Mouse (Mus musculus) lung, postnatal 0 days (tissue): ENCODE results near the gene Slc9c1. TPM values are rescaled to one million over a fixed set of nuclear protein-coding genes. Genes with fewer than 3 reads are reported as not detected.
A peak's percentile ranks its signal among the peaks of the same experiment; 100 is the strongest.

Experiments used
- ATAC-seq: fragments of 200-750 bp; cut with Nextera tagmentation; 2 replicates; pipeline ENCODE4 v1.8.0; 2017; ENCODE audit warnings: moderate library complexity
- DNase-seq: peaks from one replicate; pipeline ENCODE4 v3.0.0-alpha.2; 2016; ENCODE audit warnings: low spot score
- H3K27ac ChIP-seq: fragments of 300-500 bp; sonication (generic); 2 replicates; pipeline ENCODE4 v1.5.1; 2014; ENCODE audit warnings: antibody characterized with exemption, mild to moderate bottlenecking, low read length, mixed read lengths
- H3K27me3 ChIP-seq: fragments of 300-500 bp; sonication (generic); replicated peaks from 2 replicates; pipeline ENCODE4 v1.6.1; 2014; ENCODE audit warnings: low read length, mixed read lengths; ENCODE audit not compliant: insufficient read depth
- H3K36me3 ChIP-seq: fragments of 300-500 bp; sonication (generic); 2 replicates; pipeline ENCODE4 v1.6.1; 2014; ENCODE audit warnings: low read length, mixed read lengths; ENCODE audit not compliant: insufficient read depth
- H3K4me1 ChIP-seq: fragments of 300-500 bp; sonication (generic); 2 replicates; pipeline ENCODE4 v1.6.1; 2014; ENCODE audit warnings: antibody characterized with exemption, low read depth, low read length, mixed read lengths; ENCODE audit not compliant: insufficient read depth
- H3K4me2 ChIP-seq: fragments of 300-500 bp; sonication (generic); replicated peaks from 2 replicates; pipeline ENCODE4 v1.6.1; 2014; ENCODE audit warnings: low read depth, mild to moderate bottlenecking, low read length, moderate library complexity, mixed read lengths
- H3K4me3 ChIP-seq: fragments of 300-500 bp; sonication (generic); 2 replicates; pipeline ENCODE4 v1.5.1; 2014; ENCODE audit warnings: low read depth, low read length
- H3K9ac ChIP-seq: fragments of 300-500 bp; sonication (generic); replicated peaks from 2 replicates; pipeline ENCODE4 v1.6.1; 2014; ENCODE audit warnings: low read depth, mild to moderate bottlenecking
- H3K9me3 ChIP-seq: fragments of 300-500 bp; sonication (generic); 2 replicates; pipeline ENCODE4 v1.6.1; 2016; ENCODE audit warnings: low read length, mixed read lengths
- CTCF ChIP-seq: IDR thresholded peaks from 2 replicates; pipeline ENCODE4 v1.5.1; 2016; ENCODE audit warnings: antibody characterized with exemption, mild to moderate bottlenecking
- EP300 ChIP-seq: IDR thresholded peaks from 2 replicates; pipeline ENCODE4 v1.6.1; 2016; ENCODE audit warnings: antibody characterized with exemption, mild to moderate bottlenecking, control low read depth
- WGBS: fragments of 180-500 bp; shearing (Covaris S2); extraction: QIAGEN DNeasy Blood & Tissue Kit; methylation state at CpG from one replicate; pipeline ENCODE4 v1.1.7; 2014; 5-methylcytosine and 5-hydroxymethylcytosine counted together
- polyA plus RNA-seq: library from polyadenylated mRNA; unstranded; fragments of >200 nt; fragmentation: Nextera tagmentation; extraction: Ambion mirVana; gene quantifications from 2 replicates; pipeline ENCODE4 v1.2.1, GENCODE M21; 2015

The Slc9c1 gene
- polyA plus RNA-seq, 1 experiment from 2014 or later = not detected

DNA sequence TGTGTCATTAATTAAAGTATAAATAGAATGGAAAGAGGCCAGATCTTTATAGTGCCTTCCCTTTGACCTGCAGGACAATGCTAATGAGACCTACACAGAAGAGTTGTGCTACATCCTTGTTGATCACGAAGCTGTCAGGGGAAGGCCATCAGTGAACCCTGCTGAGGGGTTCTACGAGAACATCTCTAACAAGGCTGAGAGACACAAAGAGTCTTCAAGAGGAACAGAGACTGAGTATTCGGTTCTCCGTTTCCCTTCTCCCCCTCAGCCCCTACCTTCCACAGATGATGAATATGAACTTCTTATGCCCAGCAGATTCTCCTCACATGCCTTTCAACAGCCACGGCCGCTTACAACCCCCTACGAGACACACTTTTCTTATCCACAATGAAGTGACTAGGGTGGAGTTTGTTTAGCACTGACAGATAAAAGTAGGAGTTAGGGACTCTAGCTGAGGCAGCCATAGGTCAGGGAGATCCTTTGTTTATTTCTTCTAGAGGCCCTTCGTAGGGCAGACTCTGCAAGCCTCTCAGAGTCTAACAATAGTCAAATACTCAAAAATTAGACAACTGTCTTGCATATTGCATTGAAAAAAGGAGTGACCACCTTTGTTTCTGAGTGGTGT lies 84.8 kb downstream of the Slc9c1 start:
- TF ChIP-seq EP300 = no peak
- TF ChIP-seq CTCF = no peak
- 37% methylated on average over 8 of the region's 8 CpGs for WGBS
- ATAC-seq = peak; percentile 46; the same call in 1 of the 2 replicates
- H3K4me3 ChIP-seq = no peak overlapping the region
- H3K9me3 ChIP-seq = no peaks in the 10 kb centered on the region
- H3K36me3 ChIP-seq = no peaks in the 10 kb centered on the region
- no peak overlapping the region for H3K4me2 ChIP-seq
- no peak overlapping the region for H3K27ac ChIP-seq
- DNase-seq = no peak
- no peak overlapping the region for H3K9ac ChIP-seq
- no peaks in the 10 kb centered on the region for H3K27me3 ChIP-seq
- no peaks in the 10 kb centered on the region for H3K4me1 ChIP-seq

DNA sequence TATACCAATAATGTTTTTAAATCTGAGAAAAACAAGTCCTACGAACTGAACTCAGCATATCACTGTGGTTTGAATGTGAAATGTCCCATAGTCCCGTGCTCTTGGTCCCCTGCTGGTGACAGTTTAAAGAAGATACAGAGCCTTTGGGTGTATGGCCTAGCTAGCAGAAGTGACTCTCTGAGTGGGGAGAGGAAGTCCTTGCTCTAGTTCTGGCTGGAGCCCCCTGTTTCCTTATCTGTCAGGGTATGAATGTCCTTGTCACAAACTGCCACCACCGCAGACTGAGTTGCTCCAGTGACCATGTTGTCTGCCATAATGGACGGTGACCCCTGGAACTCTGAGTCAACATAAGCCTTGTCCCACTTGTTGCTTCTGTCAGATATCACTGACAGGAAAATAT lies 88.1 kb downstream of the Slc9c1 start:
- H3K27ac ChIP-seq = no peak overlapping the region
- H3K4me1 ChIP-seq = no peaks in the 10 kb centered on the region
- H3K4me3 ChIP-seq = no peak overlapping the region
- no peaks in the 10 kb centered on the region for H3K27me3 ChIP-seq
- DNase-seq (no peak), ATAC-seq (no peak)
- 83% methylated on average over 4 of the region's 4 CpGs for WGBS
- H3K9ac ChIP-seq = no peak overlapping the region
- H3K4me2 ChIP-seq = no peak overlapping the region
- no peaks in the 10 kb centered on the region for H3K36me3 ChIP-seq
- no peaks in the 10 kb centered on the region for H3K9me3 ChIP-seq
- TF ChIP-seq EP300 = no peak
- no peak for TF ChIP-seq CTCF

DNA sequence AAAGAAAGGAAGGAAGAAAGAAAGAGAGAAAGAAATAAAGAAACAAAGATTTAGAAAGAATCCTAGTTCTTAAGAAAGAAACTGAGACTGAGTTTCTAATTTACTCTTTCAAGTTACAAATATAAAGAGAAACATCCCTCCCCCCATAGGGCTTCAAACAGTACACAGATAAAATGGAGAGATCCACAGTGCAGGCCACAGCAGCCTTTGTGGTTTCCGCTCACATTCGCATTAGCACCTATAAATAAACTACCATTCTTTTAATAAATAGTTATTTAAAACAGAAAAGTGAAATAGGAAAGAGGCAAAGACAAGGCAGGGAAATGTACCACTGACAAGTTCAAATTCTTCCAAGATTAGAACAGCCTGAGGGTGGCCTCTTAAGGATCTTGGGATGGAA lies 89.7 kb downstream of the Slc9c1 start:
- TF ChIP-seq EP300 = no peak
- no peak for TF ChIP-seq CTCF
- Histone ChIP-seq H3K9ac (no peak overlapping the region), H3K9me3 (no peaks in the 10 kb centered on the region), H3K4me3 (no peak overlapping the region), H3K36me3 (no peaks in the 10 kb centered on the region), H3K4me2 (no peak overlapping the region), H3K4me1 (no peaks in the 10 kb centered on the region), H3K27me3 (no peaks in the 10 kb centered on the region), H3K27ac (no peak overlapping the region)
- ATAC-seq (no peak), DNase-seq (no peak)
- WGBS = 64% methylated on average over 2 of the region's 2 CpGs

DNA sequence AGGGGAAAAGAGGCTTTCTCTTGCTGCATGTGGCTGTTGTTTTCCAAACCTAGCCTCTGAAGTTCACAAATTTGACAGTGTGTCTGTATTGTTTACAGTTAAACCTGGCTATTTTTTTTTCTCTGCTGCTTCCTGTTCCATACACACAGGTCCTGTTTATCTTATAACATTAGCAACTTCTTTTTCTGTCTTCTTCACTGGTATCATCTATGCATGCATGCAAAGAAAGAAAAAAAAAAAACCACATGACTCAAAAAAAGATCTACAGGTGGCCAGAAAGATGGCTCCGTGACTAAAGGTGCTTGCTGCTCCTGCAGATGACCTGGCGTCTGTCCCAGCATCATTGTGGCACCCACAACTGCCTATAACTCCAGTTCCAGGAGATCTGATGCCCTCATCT lies 90.2 kb downstream of the Slc9c1 start:
- ATAC-seq = no peak
- Histone ChIP-seq H3K4me1 (no peaks in the 10 kb centered on the region), H3K4me2 (no peak overlapping the region), H3K4me3 (no peak overlapping the region), H3K27me3 (no peaks in the 10 kb centered on the region), H3K27ac (no peak overlapping the region), H3K9me3 (no peaks in the 10 kb centered on the region), H3K36me3 (no peaks in the 10 kb centered on the region), H3K9ac (no peak overlapping the region)
- 76% methylated on average over 2 of the region's 2 CpGs for WGBS
- no peak for TF ChIP-seq EP300
- TF ChIP-seq CTCF = no peak
- no peak for DNase-seq

DNA sequence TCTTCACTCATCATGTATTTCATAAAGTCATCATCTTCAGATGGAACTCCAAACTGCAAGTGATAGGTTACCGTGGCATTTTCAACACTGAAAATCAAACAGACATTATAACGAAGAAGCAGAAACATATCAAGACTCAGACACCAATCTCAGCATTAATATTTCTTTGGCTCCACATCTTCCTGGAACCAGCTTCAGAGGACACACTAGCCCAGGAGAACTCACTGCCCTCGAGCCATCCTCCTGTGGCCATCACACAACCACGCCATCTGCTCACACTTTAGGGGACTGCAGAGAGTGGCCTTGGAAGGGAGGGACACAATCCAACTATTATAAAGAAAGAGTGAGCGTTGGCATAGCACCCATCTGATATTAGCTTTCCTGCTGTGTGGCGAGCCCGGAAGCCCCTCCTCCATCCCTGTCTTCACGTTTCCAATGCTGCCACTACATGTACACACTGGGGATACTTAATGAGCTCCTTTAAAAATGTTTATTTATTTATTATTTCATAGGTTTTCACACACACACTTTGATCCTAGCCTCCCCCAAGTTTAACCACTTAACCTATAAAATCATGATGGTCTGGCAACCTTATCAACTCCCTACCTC lies 94.5 kb downstream of the Slc9c1 start:
- DNase-seq (peak; percentile 37), ATAC-seq (peak; percentile 48)
- H3K9ac ChIP-seq = no peak overlapping the region
- TF ChIP-seq EP300 = no peak
- TF ChIP-seq CTCF = peak; percentile 40
- no peaks in the 10 kb centered on the region for H3K4me1 ChIP-seq
- H3K4me3 ChIP-seq = no peak overlapping the region
- H3K36me3 ChIP-seq = no peaks in the 10 kb centered on the region
- H3K27ac ChIP-seq = no peak overlapping the region
- H3K9me3 ChIP-seq = no peaks in the 10 kb centered on the region
- no peaks in the 10 kb centered on the region for H3K27me3 ChIP-seq
- WGBS = 45% methylated on average over 8 of the region's 8 CpGs
- H3K4me2 ChIP-seq = no peak overlapping the region

DNA sequence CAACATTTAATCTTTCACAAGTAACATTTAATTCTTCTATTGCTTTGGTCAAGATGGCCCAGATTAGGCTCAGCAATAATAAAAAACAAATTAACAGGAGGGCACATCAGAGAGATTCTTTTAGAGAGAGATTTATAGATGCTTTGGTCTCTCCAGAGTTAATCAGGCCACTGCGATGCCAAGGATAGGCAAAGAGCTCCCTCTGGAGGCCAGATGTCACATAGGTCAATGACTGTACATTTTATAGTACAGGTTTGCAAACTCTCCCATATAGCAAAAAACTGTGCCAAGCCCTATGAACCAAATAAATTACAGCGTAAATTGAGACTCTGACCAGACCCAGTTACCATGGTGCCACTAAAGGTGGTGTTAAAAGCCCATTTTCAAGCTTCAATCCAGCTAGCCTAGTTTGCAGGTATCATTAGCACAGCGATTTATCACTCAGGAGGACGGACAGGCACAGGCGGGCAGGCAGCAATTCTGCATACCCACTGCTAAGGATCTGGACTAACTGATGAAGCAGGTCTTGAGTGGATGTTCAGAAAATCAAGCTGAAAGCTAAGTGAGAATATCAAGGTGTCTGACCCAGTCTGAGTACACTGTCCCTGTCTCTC lies 95.3 kb downstream of the Slc9c1 start:
- 54% methylated on average over 5 of the region's 5 CpGs for WGBS
- no peak overlapping the region for H3K4me2 ChIP-seq
- no peak overlapping the region for H3K4me3 ChIP-seq
- TF ChIP-seq EP300 (no peak), CTCF (peak; percentile 91)
- ATAC-seq (peak; percentile 60; the same call in 1 of the 2 replicates), DNase-seq (peak; percentile 83)
- H3K27ac ChIP-seq = no peak overlapping the region
- H3K9me3 ChIP-seq = no peaks in the 10 kb centered on the region
- no peak overlapping the region for H3K9ac ChIP-seq
- H3K27me3 ChIP-seq = no peaks in the 10 kb centered on the region
- no peaks in the 10 kb centered on the region for H3K36me3 ChIP-seq
- H3K4me1 ChIP-seq = no peaks in the 10 kb centered on the region
